Mouse (Mus musculus) stomach, postnatal 0 days (tissue): Measurements from ENCODE around the gene Pofut1.

Source experiments
- CTCF ChIP-seq: IDR thresholded peaks from 2 replicates; pipeline ENCODE4 v1.5.1; 2016; ENCODE audit warnings: antibody characterized with exemption, low read depth, mild to moderate bottlenecking, moderate library complexity
- EP300 ChIP-seq: optimal IDR thresholded peaks from 2 replicates; pipeline ENCODE3; 2016; ENCODE audit warnings: antibody characterized with exemption

DNA sequence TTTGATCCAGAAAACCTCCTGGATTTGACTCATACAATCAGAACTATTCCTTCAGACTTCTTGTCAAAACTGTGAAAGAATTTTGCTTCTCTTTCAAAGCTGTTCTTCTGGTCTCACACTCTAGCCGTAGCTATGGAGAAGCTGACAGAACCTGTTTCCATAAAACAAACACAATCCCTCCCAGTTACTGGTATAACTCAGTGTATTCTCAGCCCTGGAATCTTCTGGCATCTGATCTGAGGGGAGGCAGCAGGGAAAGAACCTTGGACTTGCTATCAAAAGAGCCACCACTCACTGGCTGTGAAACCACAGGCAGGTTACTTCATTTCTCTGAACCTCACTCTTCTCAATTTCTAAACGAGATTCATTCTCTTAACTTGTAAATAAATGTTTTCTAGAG is 2.9 kb upstream of the Pofut1 start:
- TF ChIP-seq EP300 (no peak), CTCF (no peak)
